Mouse (Mus musculus) liver, postnatal 0 days (tissue): ENCODE measurements around the gene Eif4e2.

Source experiments
- CTCF ChIP-seq: sonication (generic); IDR thresholded peaks from 2 replicates; pipeline ENCODE4 v1.5.1; 2016; ENCODE audit warnings: antibody characterized with exemption, low read depth
- EP300 ChIP-seq: IDR thresholded peaks from 2 replicates; pipeline ENCODE4 v1.6.1; 2016; ENCODE audit warnings: antibody characterized with exemption, low read depth, mild to moderate bottlenecking

DNA sequence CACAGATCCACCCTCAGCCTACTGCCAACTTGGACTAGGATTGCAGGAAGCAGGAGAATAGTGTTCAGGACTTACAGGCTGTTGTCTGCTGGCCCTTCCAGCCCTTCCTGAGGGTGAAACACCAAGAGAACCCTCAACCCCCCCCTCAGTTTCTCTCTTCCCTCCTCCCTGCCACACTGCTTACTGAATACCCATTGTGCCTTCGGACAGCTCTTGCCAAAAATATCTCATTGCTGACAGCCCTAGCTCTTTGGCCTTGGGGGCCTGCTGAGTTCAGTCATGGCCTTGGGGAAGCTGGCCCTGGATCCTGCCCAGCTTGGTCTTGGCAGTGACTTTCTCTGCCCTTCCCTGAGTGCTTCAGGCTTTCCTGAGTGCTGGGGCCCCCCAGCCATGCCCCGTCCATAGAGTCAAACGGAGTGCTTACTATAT lies 59.8 kb downstream of the Eif4e2 start:
- TF ChIP-seq CTCF (no peak), EP300 (no peak)
